Mouse (Mus musculus): ENCODE results near the gene Ppfibp1.

- TF ChIP-seq CTCF (conservative IDR thresholded peaks at IDR 0.05 in 1 of 2, IDR thresholded peaks at IDR 0.05 in 1 of 2; ENCODE audit: low read depth in 2 of 2, low read length in 2 of 2) (no peak), MAFK (IDR thresholded peaks at IDR 0.05; ENCODE audit: insufficient replicate concordance, low read length) (no peak), ZNF384 (IDR thresholded peaks at IDR 0.05; ENCODE audit: low read depth, low read length) (no peak), JUN (IDR thresholded peaks at IDR 0.05; ENCODE audit: insufficient read depth, low read depth, low read length) (no peak)
These were observed 83.1 kb downstream of the Ppfibp1 start for GRCm38 (mm10) chr6:146971366-146971765.
